Mouse (Mus musculus): ENCODE results near the gene Nr4a2. TPM values are rescaled to one million over a fixed set of nuclear protein-coding genes. Genes with fewer than 3 reads are reported as not detected.

Nr4a2 gene
- total and polyA plus RNA-seq, 3 experiments: 2.0 TPM; not detected in 1

DNA sequence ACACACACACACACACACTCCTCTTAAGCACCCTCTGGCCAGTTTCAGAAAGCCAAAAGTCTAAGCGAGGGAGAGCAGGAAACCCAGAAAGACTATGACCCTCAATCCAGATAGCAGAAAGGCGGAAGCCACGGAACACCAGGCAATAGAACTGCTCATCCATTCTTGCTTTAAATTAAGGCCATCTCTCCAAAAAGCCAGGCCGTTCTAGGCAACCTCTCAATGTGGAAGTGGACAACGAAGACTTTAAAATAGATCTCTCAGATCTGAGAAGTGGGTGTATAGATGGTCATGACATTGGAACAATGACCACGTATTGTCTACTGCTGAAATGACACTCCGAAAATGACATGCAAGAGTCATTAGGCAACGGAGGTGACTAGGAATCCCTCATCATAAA, 19.1 kb downstream of the Nr4a2 start:
- Histone ChIP-seq H3K4me1 (ENCODE audit: control insufficient read depth in 1 of 2, insufficient read depth in 2 of 2, low read length in 2 of 2) (no peaks in the 10 kb centered on the region), H3K9ac (ENCODE audit: control insufficient read depth, low read depth, low read length, poor library complexity, severe bottlenecking) (no peak overlapping the region), H3K27me3 (ENCODE audit: control insufficient read depth in 1 of 2, insufficient read depth in 2 of 2, low read length in 2 of 2) (no peaks in the 10 kb centered on the region), H3K9me3 (replicated peaks; ENCODE audit: insufficient read depth, low read length) (no peaks in the 10 kb centered on the region), H3K4me3 (ENCODE audit: control insufficient read depth in 1 of 2, insufficient read depth in 1 of 2, low read depth in 2 of 2, low read length in 2 of 2) (no peak overlapping the region), H3K27ac (ENCODE audit: control insufficient read depth, low read depth, low read length) (no peak overlapping the region), H3K79me2 (ENCODE audit: control insufficient read depth, insufficient read depth, low read length, poor library complexity) (no peaks in the 10 kb centered on the region), H3K36me3 (ENCODE audit: control insufficient read depth in 1 of 2, insufficient read depth in 2 of 2, low read length in 2 of 2) (no peaks in the 10 kb centered on the region)
- TF ChIP-seq BHLHE40 (IDR thresholded peaks at IDR 0.05; ENCODE audit: borderline replicate concordance, low read depth, low read length) (no peak), CHD2 (IDR thresholded peaks at IDR 0.05; ENCODE audit: low read length) (no peak), HCFC1 (IDR thresholded peaks at IDR 0.05; ENCODE audit: low read depth, low read length) (no peak), USF2 (IDR thresholded peaks at IDR 0.05; ENCODE audit: borderline replicate concordance in 1 of 2, insufficient read depth in 1 of 2, low read depth in 1 of 2, low read length in 2 of 2) (no peak), ETS1 (IDR thresholded peaks at IDR 0.05; ENCODE audit: low read depth, low read length) (no peak), E2F4 (IDR thresholded peaks at IDR 0.05; ENCODE audit: borderline replicate concordance, low read depth, low read length) (no peak), NRF1 (IDR thresholded peaks at IDR 0.05; ENCODE audit: insufficient read depth, low read depth, low read length, poor library complexity, severe bottlenecking) (no peak), RCOR1 (IDR thresholded peaks at IDR 0.05; ENCODE audit: low read depth, low read length) (no peak), SIN3A (IDR thresholded peaks at IDR 0.05; ENCODE audit: low read length) (no peak), TCF12 (IDR thresholded peaks at IDR 0.05; ENCODE audit: low read depth, low read length) (no peak)
- DNase-seq (ENCODE audit: low read depth, low spot score): no peak

DNA sequence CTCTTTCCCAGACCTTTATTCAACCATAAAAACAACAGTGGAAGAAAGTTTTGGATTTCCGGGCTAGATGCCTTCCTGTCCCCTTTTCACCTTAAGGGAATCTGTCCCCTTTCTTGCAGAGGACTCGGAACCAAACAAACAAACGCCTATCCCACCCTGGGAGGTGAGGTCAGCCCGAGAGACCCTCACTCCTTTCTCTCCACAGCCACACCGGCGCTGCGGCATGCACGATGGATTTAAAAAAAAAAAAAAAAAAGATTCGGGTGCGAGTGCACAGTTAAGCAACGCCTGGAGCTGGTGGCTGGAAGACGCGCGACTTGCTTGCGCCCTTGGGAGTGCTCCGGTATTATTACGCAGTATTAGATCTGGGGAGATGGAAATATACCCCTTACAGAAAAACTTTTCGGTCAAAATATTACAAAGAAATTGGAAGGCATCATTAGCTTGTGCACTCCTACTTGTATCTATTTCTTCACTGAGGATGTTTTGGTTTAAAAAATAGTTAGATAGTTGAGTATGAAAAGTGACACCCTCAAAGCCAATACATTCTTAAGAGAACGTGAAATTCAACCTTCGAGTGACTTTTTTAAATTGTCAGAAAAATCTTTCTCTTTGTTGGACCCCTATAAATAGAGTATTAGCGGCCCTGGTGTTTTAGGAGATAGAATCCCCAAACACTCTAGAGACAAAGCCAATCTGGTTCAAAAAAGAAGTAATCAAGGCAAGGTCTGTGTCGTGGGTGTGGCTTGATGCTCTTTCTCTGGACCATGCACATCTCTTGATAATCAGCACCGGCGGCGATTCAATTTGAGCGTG, 19.8 kb downstream of the Nr4a2 start:
- no peak overlapping the region for H3K4me3 ChIP-seq (ENCODE audit: control insufficient read depth in 1 of 2, insufficient read depth in 1 of 2, low read depth in 2 of 2, low read length in 2 of 2)
- no peaks in the 10 kb centered on the region for H3K27me3 ChIP-seq (ENCODE audit: control insufficient read depth in 1 of 2, insufficient read depth in 2 of 2, low read length in 2 of 2)
- H3K9ac ChIP-seq (ENCODE audit: control insufficient read depth, low read depth, low read length, poor library complexity, severe bottlenecking): no peak overlapping the region
- no peak for DNase-seq (ENCODE audit: low read depth, low spot score)
- H3K27ac ChIP-seq (ENCODE audit: control insufficient read depth, low read depth, low read length): no peak overlapping the region
- H3K79me2 ChIP-seq (ENCODE audit: control insufficient read depth, insufficient read depth, low read length, poor library complexity): no peaks in the 10 kb centered on the region
- no peaks in the 10 kb centered on the region for H3K4me1 ChIP-seq (ENCODE audit: control insufficient read depth in 1 of 2, insufficient read depth in 2 of 2, low read length in 2 of 2)
- no peaks in the 10 kb centered on the region for H3K9me3 ChIP-seq (replicated peaks; ENCODE audit: insufficient read depth, low read length)
- H3K36me3 ChIP-seq (ENCODE audit: control insufficient read depth in 1 of 2, insufficient read depth in 2 of 2, low read length in 2 of 2): no peaks in the 10 kb centered on the region
- no peak for TF ChIP-seq MAX (IDR thresholded peaks at IDR 0.05; ENCODE audit: low read length)
- no peak for TF ChIP-seq POLR2AphosphoS5 (IDR thresholded peaks at IDR 0.05; ENCODE audit: borderline replicate concordance, low read depth, low read length)
- TF ChIP-seq TCF12 (IDR thresholded peaks at IDR 0.05; ENCODE audit: low read depth, low read length): no peak
- TF ChIP-seq USF1 (IDR thresholded peaks at IDR 0.05; ENCODE audit: low read depth, low read length): no peak
- TF ChIP-seq TAL1 (IDR thresholded peaks at IDR 0.05; ENCODE audit: low read length): no peak
- TF ChIP-seq ZKSCAN1 (IDR thresholded peaks at IDR 0.05; ENCODE audit: low read depth, low read length): no peak
- no peak for TF ChIP-seq TBP (IDR thresholded peaks at IDR 0.05; ENCODE audit: low read depth, low read length)
